Mouse (Mus musculus) limb, embryonic 12.5 days (tissue): ENCODE data around the gene Colq. TPM values are rescaled to one million over a fixed set of nuclear protein-coding genes. Genes with fewer than 3 reads are reported as not detected.

Source experiments
- ATAC-seq: fragments of 200-750 bp; cut with Nextera tagmentation; 2 replicates; pipeline ENCODE4 v1.8.0; 2017; ENCODE audit warnings: low read depth, moderate TSS enrichment; ENCODE audit not compliant: insufficient number of reproducible peaks, insufficient read depth, low FRiP score, low TSS enrichment
- H3K27ac ChIP-seq: fragments of 300-500 bp; sonication (generic); 2 replicates; pipeline ENCODE4 v1.5.1; 2016; ENCODE audit warnings: mild to moderate bottlenecking, moderate library complexity
- H3K27me3 ChIP-seq: fragments of 300-500 bp; sonication (generic); 2 replicates; pipeline ENCODE4 v1.6.1; 2016; ENCODE audit warnings: mild to moderate bottlenecking, moderate library complexity
- H3K36me3 ChIP-seq: fragments of 300-500 bp; sonication (generic); 2 replicates; pipeline ENCODE4 v1.6.1; 2016; ENCODE audit warnings: mild to moderate bottlenecking, moderate library complexity
- H3K4me1 ChIP-seq: fragments of 300-500 bp; sonication (generic); replicated peaks from 2 replicates; pipeline ENCODE4 v1.6.1; 2016
- H3K4me2 ChIP-seq: fragments of 300-500 bp; sonication (generic); 2 replicates; pipeline ENCODE4 v1.6.1; 2016; ENCODE audit warnings: mild to moderate bottlenecking, moderate library complexity
- H3K4me3 ChIP-seq: fragments of 300-500 bp; sonication (generic); replicated peaks from 2 replicates; pipeline ENCODE4 v1.5.1; 2016; ENCODE audit warnings: mild to moderate bottlenecking
- H3K9ac ChIP-seq: fragments of 300-500 bp; sonication (generic); replicated peaks from 2 replicates; pipeline ENCODE4 v1.6.1; 2016; ENCODE audit warnings: mild to moderate bottlenecking, moderate library complexity
- H3K9me3 ChIP-seq: fragments of 300-500 bp; sonication (generic); 2 replicates; pipeline ENCODE4 v1.6.1; 2016; ENCODE audit warnings: mild to moderate bottlenecking, moderate library complexity
- WGBS: fragments of 180-500 bp; shearing (Covaris S2); methylation state at CpG from one replicate; pipeline ENCODE4 v1.1.7; 2016; 5-methylcytosine and 5-hydroxymethylcytosine counted together
- polyA plus RNA-seq: library from polyadenylated mRNA; unstranded; fragments of >200 nt; fragmentation: Nextera tagmentation; extraction: Ambion mirVana; gene quantifications from 2 replicates; pipeline ENCODE4 v1.2.1, GENCODE M21; 2016

Colq gene
- polyA plus RNA-seq, 1 experiment from 2014 or later = 1.2 TPM

DNA sequence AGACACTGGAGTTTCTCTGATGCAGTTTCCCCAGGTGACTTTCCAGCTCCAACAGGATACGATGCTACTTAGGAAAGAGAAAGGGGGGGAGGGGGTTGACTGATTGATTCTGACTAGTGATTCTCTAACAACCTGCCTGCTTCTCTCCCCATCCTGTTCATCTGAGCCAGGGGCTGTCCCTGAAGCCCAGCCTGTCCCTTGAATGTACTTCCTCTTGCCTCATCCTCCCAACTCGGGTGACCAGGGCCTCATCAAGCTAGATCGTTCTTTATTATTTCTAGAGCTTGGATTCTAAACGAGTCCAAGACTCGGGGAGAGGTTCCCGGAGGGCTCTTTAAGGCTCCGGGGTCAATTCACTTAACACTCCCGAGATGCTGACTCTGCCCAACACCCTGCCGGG lies 97.2 kb downstream of the Colq start:
- Histone ChIP-seq H3K9me3 (no peaks in the 10 kb centered on the region), H3K4me1 (peaks cover 22% of the 10 kb centered on the region), H3K27ac (no peak overlapping the region), H3K27me3 (no peaks in the 10 kb centered on the region), H3K4me2 (peak overlapping the region; percentile 91), H3K4me3 (peak overlapping the region; percentile 87), H3K36me3 (peaks cover 49% of the 10 kb centered on the region), H3K9ac (peak overlapping the region; percentile 87)
- no peak for ATAC-seq
- whole genome bisulfite sequencing = 35% methylated on average over 9 of the region's 9 CpGs

DNA sequence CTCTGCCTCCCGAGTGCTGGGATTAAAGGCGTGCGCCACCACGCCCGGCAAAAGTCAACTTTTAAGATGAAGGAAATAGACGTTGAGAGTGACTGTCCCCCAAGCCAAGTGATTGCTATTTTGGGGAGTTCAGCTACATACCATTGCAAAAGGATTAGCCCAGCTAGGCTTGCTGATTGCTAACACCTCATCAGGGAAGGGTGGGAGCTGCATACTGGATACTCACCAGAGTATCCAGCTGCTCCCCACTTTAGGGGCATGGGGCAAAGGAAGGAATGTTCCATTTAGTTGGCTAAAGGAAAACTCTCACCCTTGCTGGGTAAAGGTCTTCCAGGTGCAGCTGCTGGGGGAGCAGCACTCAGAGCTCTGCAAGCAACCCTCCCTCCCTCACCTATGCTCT lies 103.1 kb downstream of the Colq start:
- no peaks in the 10 kb centered on the region for H3K27me3 ChIP-seq
- ATAC-seq = no peak
- H3K4me1 ChIP-seq = no peaks in the 10 kb centered on the region; the same call in 1 of the 2 replicates
- no peak overlapping the region for H3K27ac ChIP-seq
- no peak overlapping the region for H3K9ac ChIP-seq
- no peak overlapping the region for H3K4me3 ChIP-seq
- WGBS = 91% methylated on average over 6 of the region's 6 CpGs
- peaks cover 93% of the 10 kb centered on the region for H3K36me3 ChIP-seq
- no peak overlapping the region for H3K4me2 ChIP-seq
- no peaks in the 10 kb centered on the region for H3K9me3 ChIP-seq

DNA sequence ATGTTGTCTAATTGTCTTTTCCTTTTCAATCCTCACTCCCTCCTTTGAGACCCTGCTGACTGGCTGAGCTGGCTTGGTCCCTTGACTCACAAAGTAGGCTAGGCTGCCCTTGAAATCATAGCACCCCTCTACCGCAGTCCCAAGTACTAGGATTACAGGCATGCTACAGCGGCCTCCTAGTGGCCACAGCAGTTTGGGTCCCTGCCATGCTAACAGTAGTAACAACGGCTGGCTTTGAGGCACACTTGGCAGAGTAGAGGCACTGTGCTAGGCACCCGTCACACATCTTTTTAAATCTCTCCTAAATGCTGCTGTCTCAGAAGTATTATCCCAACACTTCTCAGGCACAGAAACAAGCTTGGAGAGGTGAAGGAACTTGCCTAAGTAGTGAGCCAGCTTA lies 104.7 kb downstream of the Colq start:
- H3K27me3 ChIP-seq = no peaks in the 10 kb centered on the region
- peaks cover 94% of the 10 kb centered on the region for H3K36me3 ChIP-seq
- no peak overlapping the region for H3K9ac ChIP-seq
- H3K9me3 ChIP-seq = no peaks in the 10 kb centered on the region
- ATAC-seq = no peak
- H3K4me2 ChIP-seq = no peak overlapping the region
- WGBS = 90% methylated on average over 4 of the region's 4 CpGs
- H3K4me1 ChIP-seq = no peaks in the 10 kb centered on the region
- no peak overlapping the region for H3K4me3 ChIP-seq
- no peak overlapping the region for H3K27ac ChIP-seq

DNA sequence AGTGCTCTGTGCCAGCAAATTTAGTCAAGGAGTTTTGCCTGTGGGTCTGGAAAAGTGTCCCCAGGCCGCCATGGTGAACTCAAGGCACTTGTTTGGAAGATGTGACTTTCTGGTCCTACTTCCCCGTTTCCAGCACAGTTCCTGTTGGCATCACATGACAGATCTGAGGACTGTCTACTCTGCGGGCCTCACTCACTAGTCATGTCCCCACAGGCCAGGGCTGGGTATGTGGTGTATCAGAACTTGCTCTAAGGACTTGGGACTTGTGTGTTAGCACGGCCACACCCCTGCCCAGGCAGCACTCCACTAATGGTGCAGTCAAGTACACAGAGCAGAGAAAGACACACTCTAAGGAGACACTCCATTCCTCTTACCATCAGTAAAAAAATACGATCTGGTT lies 108.7 kb downstream of the Colq start:
- Histone ChIP-seq H3K27me3 (no peaks in the 10 kb centered on the region), H3K27ac (no peak overlapping the region), H3K9ac (no peak overlapping the region), H3K36me3 (peaks cover 96% of the 10 kb centered on the region), H3K4me2 (no peak overlapping the region), H3K9me3 (no peaks in the 10 kb centered on the region), H3K4me3 (no peak overlapping the region), H3K4me1 (no peaks in the 10 kb centered on the region)
- ATAC-seq = no peak
- WGBS = 90% methylated on average over 5 of the region's 5 CpGs

DNA sequence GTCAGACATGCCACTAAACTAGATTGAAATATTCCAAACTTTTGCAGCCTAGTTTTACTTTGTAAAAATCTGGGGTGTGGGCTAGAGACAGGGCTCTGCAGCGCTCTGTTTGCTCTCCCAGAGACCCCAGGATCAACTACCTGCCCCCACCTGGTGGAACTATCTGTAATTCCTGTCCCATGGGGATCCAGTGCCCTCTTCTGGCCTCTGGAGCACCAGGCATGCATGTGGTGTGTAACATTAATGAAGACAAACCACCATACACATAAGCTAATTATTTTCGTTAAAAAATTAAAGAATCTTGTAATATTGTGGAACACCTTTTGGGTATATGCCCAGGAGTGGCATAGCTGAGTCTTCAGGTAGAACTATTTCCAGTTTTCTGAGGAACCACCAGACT lies 117.8 kb downstream of the Colq start:
- Histone ChIP-seq H3K36me3 (peaks cover 8% of the 10 kb centered on the region), H3K27ac (no peak overlapping the region), H3K9me3 (no peaks in the 10 kb centered on the region; the same call in 1 of the 2 replicates), H3K4me1 (no peaks in the 10 kb centered on the region), H3K9ac (no peak overlapping the region), H3K27me3 (no peaks in the 10 kb centered on the region), H3K4me2 (no peak overlapping the region), H3K4me3 (no peak overlapping the region)
- no peak for ATAC-seq
- WGBS = 86% methylated on average over 2 of the region's 2 CpGs

Other genes starting within 250 kb of the Colq start
- gene Sh3bp5, start 155.3 kb downstream of the Colq start, polyA plus RNA-seq = 41.9 and 47.4 TPM in 2 replicates
- gene Eaf1, start 96.9 kb downstream of the Colq start, polyA plus RNA-seq = 29.4 and 30.1 TPM in 2 replicates
- gene Mettl6, start 96.3 kb downstream of the Colq start, polyA plus RNA-seq = 85.1 and 89.2 TPM in 2 replicates
- gene Gm49387, start 49.5 kb upstream of the Colq start, polyA plus RNA-seq = 2.0 TPM in 1 of 2 replicates, not detected in the other
- 23.2 and 25.5 TPM in 2 replicates for gene Btd, start 49.7 kb upstream of the Colq start, polyA plus RNA-seq
- 10.6 and 13.3 TPM in 2 replicates for gene Hacl1, start 49.9 kb upstream of the Colq start, polyA plus RNA-seq
- gene Ankrd28, start 239.3 kb upstream of the Colq start, polyA plus RNA-seq = 9.7 and 12.1 TPM in 2 replicates